Mouse (Mus musculus) retina, adult 2 months (tissue): ENCODE data around the gene Flt3l.
"Not testable (repeated sequence)": the region's sequence is repeated elsewhere in the genome, so short reads cannot be mapped to it uniquely, and the experiment has no call there.

Experiments used
- DNase-seq: peaks from one replicate; pipeline ENCODE4 v3.0.0-alpha.2; 2012; ENCODE audit warnings: low read depth, low spot score

The Flt3l gene

GRCm38 (mm10) chr7:45098541-45099240 lies 37.5 kb downstream of the Flt3l start:
- DNase-seq, result no peak

GRCm38 (mm10) chr7:45097479-45097878 lies 38.8 kb downstream of the Flt3l start:
- no peak for DNase-seq

GRCm38 (mm10) chr7:45095965-45096364 lies 40.3 kb downstream of the Flt3l start:
- not testable (repeated sequence) for DNase-seq

GRCm38 (mm10) chr7:45095367-45095766 lies 40.9 kb downstream of the Flt3l start:
- no peak for DNase-seq

- no peak for DNase-seq
These were observed 42.1 kb downstream of the Flt3l start for GRCm38 (mm10) chr7:45094121-45094520.

GRCm38 (mm10) chr7:45093516-45093905 lies 42.7 kb downstream of the Flt3l start:
- DNase-seq, result no peak

GRCm38 (mm10) chr7:45092828-45093515 lies 43.3 kb downstream of the Flt3l start:
- DNase-seq, result no peak

- DNase-seq, result no peak
These were observed 44.2 kb downstream of the Flt3l start, which contains the start of gene Rcn3 for GRCm38 (mm10) chr7:45092048-45092447. Gene Rcn3, minus strand, starts transcription at chr7:45092221.

- DNase-seq, result no peak
These were observed 44.9 kb downstream of the Flt3l start for GRCm38 (mm10) chr7:45091001-45091990.

GRCm38 (mm10) chr7:45090251-45090977 lies 45.8 kb downstream of the Flt3l start:
- no peak for DNase-seq

GRCm38 (mm10) chr7:45088597-45088996 lies 47.6 kb downstream of the Flt3l start:
- no peak for DNase-seq

GRCm38 (mm10) chr7:45086084-45086483 lies 50.1 kb downstream of the Flt3l start:
- DNase-seq, result no peak

- no peak for DNase-seq
These were observed 52.8 kb downstream of the Flt3l start for GRCm38 (mm10) chr7:45083300-45083890.

GRCm38 (mm10) chr7:45082401-45083299 lies 53.6 kb downstream of the Flt3l start:
- DNase-seq, result no peak

- no peak for DNase-seq
These were observed 55.2 kb downstream of the Flt3l start for GRCm38 (mm10) chr7:45081016-45081415.

- DNase-seq, result peak; percentile 56
These were observed 56.4 kb downstream of the Flt3l start for GRCm38 (mm10) chr7:45079856-45080255.
